Mouse (Mus musculus) urinary bladder, adult 18-20 months (tissue): Measurements from ENCODE around the gene Wdr11.

Experiments used
- DNase-seq, 2 experiments: peaks; one replicate each; pipeline ENCODE4 v3.0.0; 2022; ENCODE audit warnings: low spot score in 2 of 2, mixed read lengths in 2 of 2

Gene Wdr11

DNA sequence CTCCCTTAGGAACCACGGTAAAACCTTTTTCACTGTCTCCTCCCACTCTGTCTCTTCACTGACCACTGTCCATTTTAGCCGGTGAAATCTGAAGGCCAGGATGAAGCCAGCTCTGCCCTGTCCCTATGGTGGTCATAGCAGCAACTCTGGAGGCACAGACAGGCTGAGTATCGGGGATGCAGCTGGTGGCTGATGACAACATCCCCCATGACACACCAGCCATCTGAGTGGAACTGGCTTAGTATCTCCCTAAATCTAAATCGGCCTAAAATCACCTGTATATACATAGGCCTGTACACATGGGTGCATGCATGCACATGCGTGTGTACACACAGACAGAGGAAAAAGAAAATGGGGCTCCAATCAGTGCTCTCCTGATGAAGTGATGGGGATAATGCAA is 93.7 kb downstream of the Wdr11 start:
- no peak for DNase-seq
